Mouse (Mus musculus): Measurements from ENCODE around the gene Gm10644.
A peak's percentile ranks its signal among the peaks of the same experiment; 100 is the strongest.

Gene Gm10644

DNA sequence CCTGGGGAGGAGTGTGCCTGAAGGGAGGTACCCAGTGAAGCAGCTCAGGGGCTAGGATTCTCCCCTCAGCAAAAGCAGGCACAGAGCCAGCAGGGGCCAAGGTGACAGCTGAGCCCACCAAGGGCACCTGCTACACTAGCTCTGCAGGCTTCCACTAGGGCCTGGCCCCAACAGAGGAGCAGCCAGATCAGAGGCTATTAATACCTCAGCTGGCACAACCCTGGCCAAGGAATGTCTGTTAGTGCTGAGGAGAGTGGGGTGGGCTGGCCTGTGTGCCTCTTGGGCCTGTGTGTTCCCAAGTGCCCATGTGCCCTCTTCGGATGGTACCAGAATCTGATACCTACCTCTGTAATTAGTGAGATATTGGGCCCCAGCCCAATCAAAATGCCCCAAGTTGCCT is 25.2 kb upstream of the Gm10644 start:
- DNase-seq = no peak

GRCm38 (mm10) chr8:83978200-83978599 is 23.2 kb upstream of the Gm10644 start:
- no peak for DNase-seq

DNA sequence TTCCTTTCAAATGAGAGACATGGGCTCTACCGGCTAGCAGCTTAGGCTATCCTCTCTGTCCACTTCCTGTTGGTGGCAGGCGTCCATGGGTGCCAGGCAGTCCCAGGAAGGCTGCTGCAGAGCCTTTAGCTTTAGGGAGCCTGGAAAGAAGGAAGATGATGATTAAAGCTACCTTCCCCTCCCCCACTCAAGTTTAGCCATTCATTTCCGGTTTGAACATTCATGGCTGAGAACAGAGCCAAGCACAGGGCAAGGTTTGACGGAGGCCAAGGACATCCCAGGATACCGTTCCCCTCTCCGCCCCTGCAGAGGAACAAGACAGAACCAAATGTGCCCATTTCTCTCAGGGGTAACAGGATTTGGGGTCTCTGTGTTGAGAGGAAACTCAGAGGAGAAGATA is 22.6 kb upstream of the Gm10644 start:
- DNase-seq = peak in 1 of 2 experiments; percentile 34

- DNase-seq = no peak
Measured at GRCm38 (mm10) chr8:83976779-83977350, 21.9 kb upstream of the Gm10644 start.

DNA sequence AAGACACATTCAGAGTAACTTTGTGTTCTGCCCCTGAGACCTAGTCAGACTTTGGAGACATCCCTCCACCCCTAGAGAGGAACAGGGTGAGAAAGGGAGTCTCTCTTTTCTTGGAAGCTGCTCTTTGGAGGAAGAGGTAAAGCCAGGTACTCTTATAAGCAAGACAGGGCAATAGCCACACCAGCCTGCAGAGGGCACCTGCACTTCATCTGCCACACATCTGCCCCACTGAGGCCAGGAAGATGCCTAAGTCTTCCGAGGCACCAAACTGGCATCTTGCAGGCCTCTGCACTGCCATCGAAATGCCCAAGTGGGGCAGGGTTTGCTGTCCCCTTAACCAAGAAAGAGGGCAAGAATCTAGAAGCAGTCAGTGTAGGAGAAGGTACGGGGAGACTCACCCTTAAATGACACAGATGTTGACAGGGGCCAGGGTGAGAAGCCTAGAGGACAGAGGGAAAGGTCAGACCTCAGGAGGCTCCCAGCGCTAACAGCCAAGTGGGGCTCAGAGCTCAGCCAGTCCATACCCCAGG is 21.2 kb upstream of the Gm10644 start:
- DNase-seq = no peak

DNA sequence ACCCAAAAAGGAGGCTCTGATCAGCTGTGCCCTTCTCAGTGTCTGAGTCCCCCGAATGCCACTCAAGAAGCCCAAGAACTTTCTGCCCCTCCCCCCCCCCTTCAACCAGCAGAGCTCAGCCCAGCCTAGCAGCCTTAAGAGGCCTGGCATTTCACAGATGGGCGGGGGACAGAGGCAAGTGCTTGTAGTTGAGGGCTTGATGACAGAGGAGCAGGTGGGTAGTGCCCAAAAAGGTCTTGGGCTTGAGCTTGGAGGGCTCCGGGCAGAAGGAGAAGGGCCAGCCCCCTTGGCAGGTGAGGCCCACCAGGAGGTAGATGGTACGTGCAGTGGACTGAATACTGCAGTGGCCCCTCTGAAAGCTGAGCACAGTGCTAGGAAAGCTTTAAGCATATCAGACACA is 19.5 kb upstream of the Gm10644 start:
- DNase-seq = no peak

DNA sequence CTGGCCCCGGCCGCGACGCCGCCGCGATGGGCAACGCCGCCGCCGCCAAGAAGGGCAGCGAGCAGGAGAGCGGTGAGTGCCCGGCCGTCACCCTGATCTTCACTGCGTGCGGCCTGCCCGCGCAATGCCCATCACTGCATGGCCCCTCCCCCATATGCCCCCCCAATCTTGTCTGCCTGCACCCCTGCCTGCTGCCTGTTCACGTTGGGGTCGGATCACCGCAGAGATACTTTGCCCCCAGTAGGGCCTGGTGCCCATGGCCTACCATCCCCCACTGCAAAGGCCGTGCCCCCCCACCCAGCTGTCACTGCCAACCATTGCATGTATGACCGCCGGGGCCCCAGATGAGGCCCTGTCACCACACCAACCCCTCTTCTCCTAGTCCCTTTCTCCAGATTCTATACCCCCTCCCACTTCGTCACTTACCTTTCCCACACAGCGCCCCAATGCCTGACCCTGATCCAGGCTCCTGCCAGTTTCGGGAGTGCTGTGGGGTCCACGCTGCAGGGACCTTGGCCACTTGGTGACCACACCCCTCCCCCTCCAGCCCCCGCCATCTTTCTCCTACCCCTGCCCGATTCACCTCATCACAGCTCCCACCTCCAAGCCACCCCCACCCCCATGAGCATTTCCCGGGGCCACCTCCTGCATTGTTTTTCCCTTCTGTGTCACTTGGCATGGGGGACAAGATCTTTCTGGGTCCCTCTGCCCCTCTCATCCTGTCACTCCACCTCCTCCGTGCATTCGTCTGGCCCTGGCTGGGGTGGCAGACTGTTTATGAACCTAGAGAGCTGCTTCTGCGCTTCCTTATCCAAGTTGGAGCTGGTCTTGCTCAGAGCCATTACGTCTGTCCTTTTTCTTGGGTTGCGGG is 18.4 kb upstream of the Gm10644 start:
- peak; percentile 37 to 40 for DNase-seq

- DNase-seq = peak; percentile 97 to 99
Measured at GRCm38 (mm10) chr8:83972150-83973120, 17.4 kb upstream of the Gm10644 start, which contains the start of gene Prkaca. Gene Prkaca (plus strand): TSS chr8:83972993.

DNA sequence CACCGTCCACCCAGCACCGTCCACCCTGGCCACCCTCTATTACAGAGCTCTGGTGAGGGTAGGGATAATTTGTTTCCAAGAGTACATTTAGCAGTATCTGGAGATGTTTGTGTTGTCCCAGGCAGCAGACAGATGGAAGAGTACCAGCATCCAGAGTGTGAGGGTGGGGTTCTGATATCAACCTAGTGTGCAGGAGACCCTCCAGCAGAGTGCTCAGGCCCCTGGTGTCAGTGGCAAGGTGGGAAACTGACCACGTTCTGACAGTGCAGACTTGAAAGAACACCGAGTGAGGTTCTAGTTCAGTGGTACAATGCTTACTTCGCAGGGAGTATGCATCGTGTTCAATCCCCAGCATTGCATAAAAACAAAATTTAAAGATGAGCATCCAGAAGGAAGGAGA is 16.7 kb upstream of the Gm10644 start:
- no peak for DNase-seq

DNA sequence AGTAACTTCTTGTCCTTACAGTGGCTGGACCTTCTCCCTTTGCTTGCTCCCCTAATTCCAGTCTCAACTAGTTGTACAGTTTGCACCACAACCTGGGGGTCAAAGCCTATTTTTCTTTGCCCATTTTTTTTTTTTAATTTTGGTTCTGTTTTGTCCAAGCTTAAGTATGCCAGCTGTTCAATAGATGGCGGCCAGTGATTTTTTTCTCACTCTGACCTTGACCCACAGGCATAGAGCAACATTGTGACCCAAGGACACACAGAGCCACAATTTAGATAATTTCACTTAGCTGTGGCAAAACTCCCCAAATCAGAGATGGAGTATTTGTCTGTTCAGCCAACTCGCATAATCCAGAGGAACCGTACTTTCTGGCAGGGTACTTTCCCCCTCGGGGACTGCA is 16.1 kb upstream of the Gm10644 start:
- no peak for DNase-seq

DNA sequence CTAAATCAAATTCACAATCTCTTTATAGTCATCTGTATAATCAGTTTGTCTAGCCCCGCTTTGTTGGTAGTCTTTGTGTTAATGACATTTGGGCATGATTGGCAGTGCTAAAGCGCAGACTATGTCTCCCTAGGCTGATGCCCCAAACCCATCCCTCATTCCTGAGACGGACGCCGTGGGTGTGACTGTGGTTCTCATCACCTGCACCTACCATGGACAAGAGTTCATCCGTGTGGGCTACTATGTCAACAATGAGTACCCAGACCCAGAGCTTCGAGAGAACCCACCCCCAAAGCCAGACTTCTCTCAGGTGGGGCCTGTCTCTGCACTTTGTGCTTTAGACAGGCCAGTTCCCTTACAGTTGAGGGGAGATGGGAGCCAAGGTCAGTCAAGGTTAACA is 12.7 kb upstream of the Gm10644 start:
- DNase-seq = no peak

GRCm38 (mm10) chr8:83964015-83964765 is 9.2 kb upstream of the Gm10644 start:
- DNase-seq = no peak

- DNase-seq = no peak
Measured at GRCm38 (mm10) chr8:83956789-83957188, 1.8 kb upstream of the Gm10644 start.

DNA sequence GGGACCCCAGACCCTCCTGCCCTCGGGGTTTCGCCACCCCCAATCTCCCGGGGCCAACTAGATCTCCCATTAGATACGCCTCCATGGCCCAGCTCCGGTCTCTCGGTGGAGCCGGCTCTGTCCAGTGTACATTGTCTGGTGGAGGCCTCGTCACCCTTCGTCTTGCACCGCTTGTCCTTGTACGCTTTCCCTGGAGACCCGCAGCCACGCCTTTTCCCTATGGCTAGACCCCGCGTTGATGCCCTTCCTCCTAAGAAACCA is 883 bp upstream of the Gm10644 start:
- no peak for DNase-seq

- DNase-seq = no peak
Measured at GRCm38 (mm10) chr8:83954749-83955105, 278 bp downstream of the Gm10644 start.

DNA sequence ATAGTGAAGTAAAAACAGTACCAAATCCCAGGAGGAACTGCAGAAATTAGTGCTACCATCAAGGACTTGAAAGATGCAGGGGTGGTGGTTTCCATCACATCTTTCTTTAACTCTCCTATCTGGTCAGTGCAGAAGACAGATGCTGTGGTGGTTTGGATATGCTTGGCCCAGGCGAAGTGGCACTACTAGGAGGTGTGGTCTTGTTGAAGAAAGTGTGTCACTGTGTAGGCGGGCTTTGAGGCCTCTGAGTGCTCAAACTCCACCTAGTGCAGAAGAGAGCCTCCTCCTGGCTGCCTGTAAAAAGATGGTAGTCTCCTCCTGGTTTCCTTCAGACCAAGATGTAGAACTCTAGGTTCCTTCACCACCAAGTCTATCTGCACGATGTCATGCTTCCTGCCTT is 9.5 kb downstream of the Gm10644 start:
- no peak for DNase-seq

DNA sequence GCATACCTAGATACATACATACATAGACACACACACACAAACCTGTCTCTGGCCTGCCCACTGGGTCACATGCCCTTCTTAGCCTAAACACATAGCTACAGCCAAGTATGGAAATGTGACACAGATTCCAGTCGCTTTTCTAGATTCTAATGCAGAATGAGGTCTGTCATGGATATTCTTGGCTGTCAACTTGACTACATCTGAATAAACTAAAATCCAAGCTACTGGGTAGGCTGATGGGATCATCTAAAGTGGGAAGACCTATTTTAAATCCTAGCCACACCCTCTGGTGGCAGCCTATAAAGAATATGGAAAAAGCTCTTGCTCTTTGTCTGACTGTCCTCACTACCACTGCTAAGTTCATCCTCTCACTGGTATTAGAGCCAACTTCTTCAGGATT is 12.6 kb downstream of the Gm10644 start:
- DNase-seq = no peak

DNA sequence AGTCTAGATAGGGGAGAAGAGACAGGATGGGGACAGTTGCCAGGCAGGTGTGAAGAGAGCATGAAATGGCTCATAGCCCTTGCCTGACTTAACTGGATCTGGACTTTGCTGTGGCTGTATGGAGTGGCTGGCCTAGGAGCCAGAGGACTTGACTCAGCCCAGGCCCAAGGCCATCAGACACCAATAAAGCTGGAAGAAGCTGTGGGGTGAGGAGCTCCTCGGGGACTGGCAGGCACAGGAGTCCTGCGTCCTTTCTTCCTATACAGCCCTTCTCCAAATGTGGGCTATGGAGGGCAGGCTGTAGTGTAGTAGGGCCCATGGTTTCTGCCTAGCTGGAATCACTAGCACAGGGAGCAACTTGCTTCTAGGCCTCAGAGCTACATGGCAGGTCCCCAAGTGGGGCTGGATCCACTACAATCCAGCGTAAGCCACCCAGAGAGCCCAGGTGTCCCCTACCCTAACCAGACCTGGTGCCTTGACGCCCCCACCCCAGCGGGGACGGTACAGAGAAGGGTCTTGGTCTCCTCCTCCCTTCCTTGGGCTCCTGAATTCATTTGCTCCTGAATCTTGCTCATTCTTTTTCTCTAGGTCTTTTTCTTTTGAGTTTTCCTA is 13.8 kb downstream of the Gm10644 start:
- no peak for DNase-seq

- peak in 1 of 2 experiments; percentile 2 for DNase-seq
Measured at GRCm38 (mm10) chr8:83938330-83938729, 16.7 kb downstream of the Gm10644 start.

DNA sequence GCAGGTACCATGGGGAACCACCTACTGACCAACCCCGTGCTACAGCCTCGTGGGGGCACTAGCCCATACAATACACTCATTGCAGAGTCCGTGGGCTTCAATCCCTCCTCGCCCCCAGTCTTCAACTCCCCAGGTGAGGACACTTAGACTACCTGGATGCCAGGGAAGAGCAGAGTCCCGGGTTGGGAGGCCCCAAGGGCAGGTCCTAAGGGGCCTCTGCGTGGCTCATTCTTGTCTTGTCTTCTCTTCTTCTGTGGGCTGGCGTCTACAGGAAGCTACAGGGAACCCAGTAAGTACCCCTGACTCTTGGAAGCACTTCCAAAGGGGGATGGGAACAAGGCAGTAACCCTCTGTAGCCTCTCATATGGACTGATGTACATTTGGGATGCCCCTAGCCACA is 17.4 kb downstream of the Gm10644 start:
- DNase-seq = no peak

DNA sequence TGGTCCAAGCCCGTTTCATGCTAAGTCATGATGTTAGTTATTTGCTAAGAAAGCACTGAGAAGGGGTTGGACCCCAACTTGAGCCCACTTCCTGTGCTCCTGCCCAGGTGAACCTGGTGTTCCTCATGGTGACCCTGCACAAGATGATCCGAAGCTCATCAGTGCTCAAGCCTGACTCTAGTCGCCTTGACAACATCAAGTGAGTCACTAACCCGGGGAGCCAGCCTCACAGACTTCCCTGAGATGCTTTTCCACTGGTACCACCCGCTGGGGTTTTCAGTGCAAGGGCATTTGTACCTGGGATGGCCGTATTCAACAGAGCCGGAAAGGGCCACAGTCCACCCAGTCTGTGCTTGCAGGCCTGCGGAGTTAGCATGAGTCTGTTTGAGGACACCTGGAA is 19.6 kb downstream of the Gm10644 start:
- no peak for DNase-seq

DNA sequence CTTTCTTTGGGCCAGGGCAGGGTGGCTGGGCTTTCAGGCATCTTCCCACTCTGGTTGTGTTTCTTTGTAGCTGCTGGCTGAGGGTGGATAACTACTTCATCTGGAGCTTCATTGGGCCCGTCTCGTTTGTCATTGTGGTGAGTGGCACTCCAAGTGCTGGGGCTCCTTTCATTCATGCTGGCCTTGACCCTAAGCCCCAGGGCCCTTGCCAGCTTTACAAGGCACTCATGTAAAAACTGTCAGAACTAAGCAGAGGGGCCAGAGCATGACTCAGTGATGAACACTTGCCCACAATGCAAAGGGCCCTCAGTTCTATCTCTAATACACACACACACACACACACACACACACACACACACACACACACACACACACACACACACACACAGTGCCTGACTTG is 20.0 kb downstream of the Gm10644 start:
- DNase-seq = no peak
